Mouse (Mus musculus): ENCODE results near the gene Cyfip1.
"Not testable (repeated sequence)": the region's sequence is repeated elsewhere in the genome, so short reads cannot be mapped to it uniquely, and the experiment has no call there.

Gene Cyfip1

DNA sequence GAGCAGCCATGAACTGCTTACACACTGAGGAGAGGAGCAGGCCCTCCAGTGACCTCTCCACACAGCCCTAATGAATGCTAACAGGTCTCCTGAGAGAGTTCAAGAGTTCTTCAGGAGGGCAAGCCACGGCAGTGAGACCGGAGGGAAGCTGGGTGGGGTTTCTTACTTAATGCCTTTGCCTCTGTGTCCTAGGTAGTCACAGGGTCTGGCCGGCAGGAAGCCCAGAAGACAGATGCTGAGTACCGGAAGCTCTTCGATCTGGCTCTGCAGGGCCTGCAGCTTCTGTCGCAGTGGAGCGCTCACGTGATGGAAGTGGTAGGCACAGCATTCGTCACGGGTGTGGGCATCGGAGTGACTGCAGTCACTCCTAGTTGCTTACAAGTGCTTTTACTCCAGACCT is 50.3 kb downstream of the Cyfip1 start:
- ChIA-PET CTCF (no interaction called here), POLR2A (interaction anchor here in 3 of 4 experiments (0.5 to 2.6 kb wide), 30 partner anchors 10 to 255 kb away, joined by 3 to 16 read pairs (median 4); partner anchors contain the start of genes Cyfip1 (in 2 of the 3), Nipa2 (in 2 of the 3), Tubgcp5 (in 2 of the 3) and Herc2 (in 1 of the 3))

DNA sequence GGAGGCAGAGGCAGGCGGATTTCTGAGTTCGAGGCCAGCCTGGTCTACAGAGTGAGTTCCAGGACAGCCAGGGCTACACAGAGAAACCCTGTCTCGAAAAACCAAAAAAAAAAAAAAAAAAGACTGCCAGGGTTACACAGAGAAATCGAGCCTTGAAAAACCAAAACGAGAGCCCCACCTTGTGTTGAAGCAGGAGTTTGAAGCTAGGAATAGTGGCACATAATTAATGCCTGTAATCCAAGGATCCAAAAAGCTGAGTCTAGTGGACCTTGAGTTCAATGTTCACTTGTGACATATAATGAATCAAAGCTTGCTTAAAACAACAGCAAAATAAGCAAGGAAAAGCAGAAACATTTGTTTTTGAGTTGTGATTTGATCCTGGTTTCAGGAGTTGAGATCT is 62.2 kb downstream of the Cyfip1 start:
- ChIA-PET POLR2A (interaction anchor here in 2 of 4 experiments (0.6 to 1.1 kb wide), 2 partner anchors 34 to 1140 kb away, joined by 3 read pairs; no protein-coding TSS in a partner anchor), CTCF (interaction anchor here in 1 of 4 experiments (0.6 kb wide), 1 partner anchor 54 kb away, joined by 3 read pairs; no protein-coding TSS in a partner anchor)

DNA sequence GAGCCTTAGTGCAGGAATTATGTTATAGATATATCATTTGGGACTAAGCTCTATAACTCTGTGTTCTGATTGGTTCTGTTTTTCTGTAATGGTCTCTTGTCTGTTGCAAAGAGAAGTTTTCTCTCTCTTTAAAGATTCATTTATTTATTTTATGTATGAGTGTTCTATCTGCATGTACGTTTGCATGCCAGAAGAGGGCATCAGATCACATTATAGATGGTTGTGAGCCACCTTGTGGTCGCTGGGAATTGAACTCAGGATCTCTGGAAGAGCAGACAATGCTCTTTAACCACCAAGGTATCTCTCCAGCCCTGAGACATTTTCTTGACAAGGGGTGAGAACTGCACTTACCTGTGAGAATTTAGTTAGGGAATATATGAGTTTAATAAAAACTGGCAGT is 63.9 kb downstream of the Cyfip1 start:
- POLR2A ChIA-PET = interaction anchor here in 1 of 4 experiments (1.5 to 1.8 kb wide), 2 partner anchors 13 to 57 kb away, joined by 3 to 5 read pairs; partner anchors contain the start of gene Nipa2
- CTCF ChIA-PET = no interaction called here

DNA sequence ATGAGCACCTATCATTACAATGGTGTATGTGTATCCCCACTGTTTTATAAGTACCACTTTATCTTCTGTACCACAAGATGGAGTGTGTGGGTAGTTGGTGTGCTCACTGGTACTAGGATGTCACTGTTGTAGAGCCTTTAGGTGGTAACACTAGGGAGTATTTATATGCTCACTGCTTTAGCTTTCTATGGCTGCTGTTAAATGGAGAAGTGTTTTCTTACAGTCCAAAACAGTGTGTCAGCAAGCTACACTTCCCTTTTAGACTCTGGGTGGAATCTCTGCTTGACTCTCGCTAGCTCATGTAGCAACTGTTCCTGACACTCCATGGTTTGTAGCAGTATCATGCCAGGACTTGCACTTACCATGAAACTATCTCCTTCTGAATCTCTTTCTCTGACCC is 68.0 kb downstream of the Cyfip1 start:
- ChIA-PET CTCF (no interaction called here), POLR2A (no interaction called here)

DNA sequence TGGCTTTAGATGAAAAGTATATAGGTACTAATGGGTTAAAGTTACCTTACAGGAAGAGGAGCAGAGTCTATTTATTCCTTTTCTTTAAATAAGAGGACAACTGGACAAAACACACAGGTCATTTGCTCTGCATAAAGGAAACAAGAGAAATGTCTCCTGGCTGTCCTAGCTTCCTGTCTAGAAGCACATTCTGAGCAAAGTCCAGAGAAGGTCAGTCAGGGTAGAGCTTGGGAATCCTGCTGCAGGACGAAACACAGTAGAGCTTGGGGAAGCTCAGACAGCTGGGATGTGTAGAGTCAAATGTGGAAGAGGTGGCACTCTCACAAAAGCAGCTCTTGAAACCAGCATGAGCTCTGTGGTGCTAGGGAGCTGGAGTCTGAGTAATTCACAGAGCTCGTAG is 68.8 kb downstream of the Cyfip1 start:
- CTCF ChIA-PET = no interaction called here
- POLR2A ChIA-PET = interaction anchor here in 2 of 4 experiments (0.6 to 1.6 kb wide), 4 partner anchors 13 to 94 kb away, joined by 3 to 9 read pairs (median 4); partner anchors contain the start of gene Nipa2 (in 1 of the 2)

DNA sequence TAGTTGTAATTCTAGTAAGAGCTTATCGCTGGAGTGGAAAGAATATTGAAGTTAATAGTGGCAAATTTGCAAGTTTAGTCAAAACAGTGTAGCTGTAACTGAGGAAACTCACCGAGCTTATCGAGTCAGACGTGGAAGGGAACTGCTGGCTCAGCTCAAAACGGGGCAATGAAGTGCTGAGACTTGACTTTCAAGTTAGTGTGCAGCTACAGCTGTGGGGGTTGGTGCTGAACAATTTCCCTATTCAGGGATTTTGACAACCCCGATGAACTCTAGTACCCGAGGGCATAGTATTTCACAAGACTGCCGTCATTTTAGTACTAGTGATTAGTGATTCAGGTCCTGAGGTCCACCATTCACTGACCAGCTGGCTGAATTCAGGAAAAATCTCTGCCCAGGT is 69.8 kb downstream of the Cyfip1 start:
- CTCF ChIA-PET = no interaction called here

DNA sequence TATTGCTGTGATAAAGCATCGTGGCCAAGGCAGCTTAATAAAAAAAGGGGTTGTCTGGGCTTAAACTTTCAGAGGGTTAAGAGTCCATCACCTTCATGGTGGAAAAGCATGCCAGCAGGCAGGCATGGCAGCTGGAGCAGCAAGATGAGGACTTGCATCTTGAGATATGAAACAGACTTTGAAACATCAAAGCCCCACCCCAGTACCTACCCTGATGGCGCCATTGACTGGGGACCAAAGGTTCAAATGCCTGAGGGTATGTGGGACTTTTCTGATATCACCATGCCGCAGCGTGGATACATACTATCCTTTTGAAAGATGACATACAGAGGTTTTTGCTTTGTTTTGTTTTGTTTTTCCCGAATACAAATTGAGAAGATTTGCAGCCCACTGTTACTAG is 70.6 kb downstream of the Cyfip1 start:
- POLR2A ChIA-PET = no interaction called here
- CTCF ChIA-PET = no interaction called here

More for the DNA sequence above, 69.8 kb downstream of the Cyfip1 start:
- POLR2A ChIA-PET = interaction anchor here in 2 of 4 experiments (0.9 to 1.6 kb wide), 4 partner anchors 12 to 95 kb away, joined by 3 to 9 read pairs (median 4); partner anchors contain the start of gene Nipa2 (in 1 of the 2)

DNA sequence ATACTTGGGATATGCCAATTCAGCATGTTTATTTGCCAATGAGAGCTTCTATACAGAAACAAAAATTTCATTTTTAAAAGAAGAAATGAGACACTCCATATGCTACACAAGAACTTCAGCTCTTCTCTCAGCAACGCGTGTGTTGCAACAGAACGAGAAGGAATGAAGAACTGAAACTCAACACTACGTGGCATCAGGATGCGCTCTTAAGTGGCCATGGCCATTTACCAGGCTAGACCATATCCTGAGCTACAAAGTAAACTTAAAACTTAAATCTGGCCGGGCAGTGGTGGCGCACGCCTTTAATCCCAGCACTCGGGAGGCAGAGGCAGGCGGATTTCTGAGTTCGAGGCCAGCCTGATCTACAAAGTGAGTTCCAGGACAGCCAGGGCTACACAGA is 76.8 kb downstream of the Cyfip1 start:
- POLR2A ChIA-PET = interaction anchor here in 1 of 4 experiments (1.1 to 1.5 kb wide), 2 partner anchors 10 to 44 kb away, joined by 3 read pairs; partner anchors contain the start of gene Nipa2
- CTCF ChIA-PET = not testable (repeated sequence)

DNA sequence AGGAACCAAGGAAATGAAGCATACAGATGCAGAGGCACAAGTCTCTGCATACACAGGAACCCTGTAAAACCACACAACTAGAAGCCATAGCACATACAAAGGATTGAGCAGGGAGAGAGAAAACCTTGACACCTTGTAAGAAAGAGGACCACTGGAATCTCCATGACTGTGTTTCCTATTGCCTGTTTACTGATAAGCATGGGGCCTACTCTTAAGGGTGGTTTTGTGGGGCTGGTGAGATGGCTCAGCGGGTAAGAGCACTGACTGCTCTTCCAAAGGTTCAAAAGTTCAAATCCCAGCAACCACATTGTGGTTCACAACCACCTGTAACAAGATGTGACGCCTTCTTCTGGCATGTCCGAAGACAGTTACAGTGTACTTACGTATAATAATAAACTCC is 85.7 kb downstream of the Cyfip1 start:
- CTCF ChIA-PET = no interaction called here
- POLR2A ChIA-PET = interaction anchor here in 2 of 4 experiments (0.7 to 1.5 kb wide), 2 partner anchors 8 to 37 kb away, joined by 3 to 4 read pairs; no protein-coding TSS in a partner anchor

DNA sequence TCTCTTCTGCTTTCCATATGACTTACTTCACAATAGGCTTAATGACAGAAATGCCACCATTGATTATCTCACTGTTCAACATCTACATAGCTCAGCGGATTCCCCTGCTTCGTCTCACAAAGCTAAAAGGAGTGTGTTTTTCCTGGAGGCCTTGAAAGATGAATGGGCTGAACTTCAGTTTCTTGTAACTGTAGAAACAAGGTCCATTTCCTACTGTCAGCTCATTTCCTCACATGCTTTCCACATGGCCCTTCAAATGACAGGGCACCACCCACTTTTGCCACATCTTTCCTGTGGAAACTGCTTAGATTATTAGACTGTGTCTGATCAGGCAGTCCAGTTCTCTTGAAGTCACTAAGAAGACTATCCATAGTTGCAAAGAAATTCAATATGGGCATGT is 87.1 kb downstream of the Cyfip1 start:
- POLR2A ChIA-PET = interaction anchor here in 1 of 4 experiments (1.0 to 1.5 kb wide), 2 partner anchors 10 to 30 kb away, joined by 3 read pairs; no protein-coding TSS in a partner anchor
- CTCF ChIA-PET = no interaction called here

DNA sequence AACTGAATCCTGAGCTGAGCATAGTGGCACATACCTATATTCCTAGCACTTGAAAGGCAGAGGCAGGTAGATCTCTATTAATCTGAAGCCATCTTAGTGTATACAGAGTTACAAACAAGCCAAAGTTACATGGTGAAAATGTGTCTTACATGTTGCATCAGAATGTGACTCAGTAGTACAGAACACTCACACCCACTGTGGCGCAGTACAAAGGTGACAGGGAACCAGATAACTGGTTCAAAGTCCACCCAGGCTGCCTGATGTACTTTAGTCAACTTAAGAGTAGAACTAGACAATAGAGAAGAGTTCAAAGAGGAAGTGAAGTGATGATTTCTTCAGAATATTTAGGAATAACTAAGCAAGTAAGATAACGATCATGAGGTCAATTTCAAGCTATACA is 93.5 kb downstream of the Cyfip1 start:
- CTCF ChIA-PET = no interaction called here
- POLR2A ChIA-PET = no interaction called here

DNA sequence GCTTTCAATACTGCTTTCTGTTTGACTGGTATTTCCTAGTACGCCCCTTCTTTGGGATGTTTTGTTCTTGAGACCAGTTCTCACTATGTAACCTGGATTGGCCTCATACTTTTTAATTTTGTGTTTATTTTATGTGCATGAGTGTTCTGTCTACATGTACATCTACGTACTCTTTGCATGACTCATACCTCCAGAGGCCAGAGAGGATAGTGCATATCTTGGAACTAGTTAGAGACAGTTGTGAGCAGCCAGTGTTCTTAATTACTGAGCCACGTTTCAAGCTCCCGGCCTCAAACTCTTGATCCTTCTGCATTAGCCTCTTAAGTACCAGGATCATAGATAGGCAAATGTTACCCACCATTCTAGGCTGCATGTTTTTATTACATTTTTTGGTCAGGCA is 96.8 kb downstream of the Cyfip1 start:
- CTCF ChIA-PET = no interaction called here
- POLR2A ChIA-PET = interaction anchor here in 3 of 4 experiments (0.8 to 4.9 kb wide), 6 partner anchors 8 to 34 kb away, joined by 3 to 36 read pairs (median 4); partner anchors contain the start of gene Nipa2 (in 3 of the 3)

DNA sequence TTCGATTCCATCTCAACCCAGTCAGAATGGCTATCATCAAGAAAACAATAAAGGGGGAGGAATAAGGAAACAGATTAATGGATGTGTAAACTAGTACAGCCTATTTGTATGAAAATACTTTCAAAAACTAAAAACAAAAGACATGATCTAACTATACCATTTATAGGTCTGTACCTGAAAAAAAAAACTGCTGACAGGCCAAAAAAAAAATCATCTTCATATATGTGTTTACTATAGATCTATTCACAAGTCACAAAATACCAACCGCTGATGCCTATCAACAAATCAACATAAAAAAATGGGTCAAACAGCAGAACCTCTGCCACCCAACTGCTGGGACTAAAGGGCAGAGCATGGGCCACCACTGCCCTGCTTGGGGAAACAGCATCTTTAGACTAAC is 114.5 kb downstream of the Cyfip1 start:
- ChIA-PET CTCF (interaction anchor here in 1 of 4 experiments (0.6 kb wide), 1 partner anchor 86 kb away, joined by 3 read pairs; no protein-coding TSS in a partner anchor), POLR2A (interaction anchor here in 2 of 4 experiments (0.6 to 1.4 kb wide), 5 partner anchors 11 to 166 kb away, joined by 3 to 4 read pairs (median 3); no protein-coding TSS in a partner anchor)

DNA sequence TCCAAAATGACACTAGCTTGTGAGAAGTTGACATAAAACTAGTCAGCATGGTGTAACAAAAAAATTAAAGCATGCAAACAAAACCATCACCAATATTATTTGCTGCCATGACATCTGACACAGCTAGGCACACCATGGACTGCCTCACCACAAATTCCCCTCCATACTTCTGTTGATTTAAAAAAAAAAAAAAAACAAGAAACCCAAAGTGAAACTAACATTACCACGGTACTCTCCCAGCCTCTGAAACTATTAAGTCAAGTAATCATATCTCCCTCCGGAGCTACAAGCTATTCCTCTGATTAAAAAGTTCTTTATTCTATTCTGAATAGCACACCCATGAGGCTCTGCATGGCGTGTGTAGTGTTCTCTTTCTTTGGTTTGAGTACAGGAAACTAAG is 115.6 kb downstream of the Cyfip1 start:
- ChIA-PET POLR2A (interaction anchor here in 1 of 4 experiments (1.4 kb wide), 1 partner anchor 31 kb away, joined by 3 read pairs; no protein-coding TSS in a partner anchor), CTCF (interaction anchor here in 1 of 4 experiments (0.6 kb wide), 1 partner anchor 176 kb away, joined by 3 read pairs; no protein-coding TSS in a partner anchor)

DNA sequence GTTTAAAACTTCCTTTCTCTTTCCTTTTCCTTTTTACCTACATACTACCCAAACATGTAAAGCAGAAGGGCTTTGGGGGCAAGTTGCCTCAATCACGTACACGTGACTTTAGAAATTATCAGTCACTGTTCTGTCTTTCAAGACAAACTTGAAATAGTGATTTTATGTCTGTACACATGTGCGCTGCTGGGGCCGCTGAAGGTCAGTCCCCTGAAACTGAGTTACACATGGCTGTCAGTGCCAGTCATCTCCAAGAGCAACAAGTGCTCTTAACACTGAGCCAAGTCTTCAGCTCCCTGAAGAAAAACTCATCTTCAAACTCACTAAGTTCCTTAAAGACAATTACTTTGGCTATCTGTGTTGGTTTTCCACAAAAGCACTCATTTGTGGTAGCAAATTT is 116.4 kb downstream of the Cyfip1 start:
- ChIA-PET POLR2A (interaction anchor here in 1 of 4 experiments (1.5 kb wide), 1 partner anchor 29 kb away, joined by 3 read pairs; no protein-coding TSS in a partner anchor), CTCF (interaction anchor here in 1 of 4 experiments (1.4 kb wide), 1 partner anchor 84 kb away, joined by 4 read pairs; no protein-coding TSS in a partner anchor)

DNA sequence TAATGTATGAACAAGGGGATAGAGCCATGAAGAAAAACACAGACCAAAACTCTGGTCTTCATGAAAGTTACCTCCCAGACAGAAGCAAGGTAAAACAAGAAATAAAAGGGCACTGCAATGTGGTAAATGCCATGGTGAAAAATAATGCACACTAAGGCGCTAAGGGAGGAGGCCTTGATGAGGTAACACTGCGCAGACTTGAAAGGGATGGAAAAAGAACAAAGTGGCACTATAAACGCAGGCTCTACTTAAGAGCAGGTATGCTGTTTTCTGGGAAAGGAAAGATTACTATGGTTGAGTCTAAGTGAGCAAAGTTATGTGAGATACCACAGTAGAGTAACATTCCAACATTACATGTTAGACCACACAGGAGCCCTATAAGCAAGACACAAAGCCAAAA is 118.3 kb downstream of the Cyfip1 start:
- ChIA-PET POLR2A (interaction anchor here in 2 of 4 experiments (1.3 to 3.8 kb wide), 6 partner anchors 20 to 166 kb away, joined by 3 to 36 read pairs (median 8); partner anchors contain the start of genes Herc2 (in 1 of the 2), Nipa1 (in 1 of the 2) and Tubgcp5 (in 1 of the 2)), CTCF (no interaction called here)

DNA sequence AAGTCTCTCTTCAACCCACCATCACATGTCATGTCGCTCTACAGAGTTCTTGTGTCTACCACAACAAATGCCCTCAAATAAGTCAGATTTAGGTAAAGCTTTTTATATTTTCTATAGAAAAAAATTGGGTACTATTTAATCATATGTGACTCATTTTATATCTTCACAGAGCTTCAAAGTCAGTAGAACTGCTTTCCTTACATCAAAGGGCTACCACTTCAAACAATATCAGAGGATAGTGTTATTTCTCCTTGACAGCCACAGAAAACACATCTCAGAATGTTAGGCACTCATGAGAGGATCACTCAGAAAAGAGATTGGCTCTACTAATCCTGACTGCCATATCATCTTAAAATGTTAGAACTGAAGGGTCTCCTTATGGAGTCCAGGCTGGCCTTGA is 119.0 kb downstream of the Cyfip1 start:
- CTCF ChIA-PET = no interaction called here
- POLR2A ChIA-PET = interaction anchor here in 2 of 4 experiments (0.5 to 3.8 kb wide), 10 partner anchors 9 to 167 kb away, joined by 3 to 36 read pairs (median 8); partner anchors contain the start of genes Herc2 (in 1 of the 2), Nipa1 (in 1 of the 2) and Tubgcp5 (in 1 of the 2)

DNA sequence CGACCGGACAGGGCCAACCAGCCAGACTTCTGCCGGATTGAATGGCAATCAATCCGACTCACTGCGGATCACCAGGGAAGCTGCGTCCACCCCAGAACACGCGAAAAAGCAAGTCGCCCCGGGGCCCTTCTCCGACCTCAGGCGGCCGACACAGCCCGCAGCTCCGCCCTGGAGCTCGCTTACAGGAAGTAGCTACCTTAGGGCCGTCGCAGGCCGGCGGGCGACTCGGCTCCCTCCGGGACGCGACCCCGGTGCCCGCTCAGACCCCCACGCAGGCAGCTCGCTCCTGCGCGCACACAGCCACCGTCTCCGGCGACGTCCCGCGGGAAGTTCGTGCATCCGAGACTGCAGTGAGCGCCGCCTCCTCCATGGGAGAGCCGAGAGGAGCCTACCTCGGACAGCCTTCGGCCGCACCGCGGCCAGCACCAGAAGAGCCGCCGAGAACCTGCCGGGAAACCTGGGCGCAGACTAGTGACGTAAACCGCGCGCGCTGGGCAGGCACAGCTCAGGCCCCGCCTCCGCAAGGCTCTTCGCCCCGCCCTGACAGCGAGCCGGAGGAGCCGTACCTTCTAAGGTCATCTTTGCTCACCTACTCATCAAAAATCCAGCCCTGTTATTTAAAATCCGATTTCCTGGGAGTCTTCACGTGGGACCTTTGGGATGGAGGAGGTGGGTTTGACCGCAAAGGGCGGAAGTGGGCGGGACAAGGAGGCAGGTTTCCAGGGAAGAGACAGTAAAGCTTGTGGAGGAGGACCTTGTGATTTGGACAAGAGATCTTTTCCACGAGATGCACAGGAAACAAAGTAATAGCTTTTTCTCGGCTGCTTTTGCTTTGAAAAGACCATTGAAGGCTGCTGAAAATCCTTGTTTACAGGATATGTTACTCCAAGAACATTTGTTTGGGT is 120.7 kb downstream of the Cyfip1 start, which contains the start of gene Nipa2:
Gene Nipa2, minus strand, starts transcription at position 473 of the 905 bp plus-strand sequence.
- ChIA-PET CTCF (no interaction called here), POLR2A (interaction anchor here (0.6 to 3.8 kb wide), 63 partner anchors 10 to 223 kb away, joined by 3 to 36 read pairs (median 4); partner anchors contain the start of genes Herc2 (in 3 of the 4), Nipa1 (in 3 of the 4), Tubgcp5 (in 3 of the 4) and Cyfip1 (in 1 of the 4))

DNA sequence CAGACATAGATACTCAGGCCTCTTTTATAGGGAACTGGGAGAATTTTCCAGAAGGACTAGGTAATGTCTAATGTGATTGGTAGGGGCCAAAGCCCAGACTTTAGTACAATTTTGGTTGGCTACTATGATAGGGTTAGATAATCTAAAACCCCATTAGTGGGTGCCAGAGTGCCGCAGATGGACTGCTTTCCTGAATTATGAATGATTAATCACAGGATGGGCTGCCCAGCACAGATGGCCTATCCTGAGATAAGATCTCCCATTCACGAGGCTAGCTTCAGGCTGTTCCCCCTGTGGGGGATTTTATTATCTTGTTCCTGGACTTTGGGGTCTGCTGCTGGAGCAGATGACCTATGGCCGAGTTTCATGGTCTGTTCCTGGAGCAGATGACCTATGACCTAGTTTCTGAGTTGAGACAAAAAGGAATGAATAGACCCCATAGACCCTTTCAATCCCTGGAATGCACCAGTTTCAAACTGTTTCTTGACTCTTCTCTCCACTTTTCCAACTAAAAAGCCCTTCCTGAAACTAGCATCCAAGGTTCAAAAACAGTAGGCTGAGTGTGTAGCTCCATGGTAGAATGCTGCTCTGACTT is 125.4 kb downstream of the Cyfip1 start:
- ChIA-PET POLR2A (no interaction called here), CTCF (no interaction called here)
